Mouse (Mus musculus): ENCODE measurements at regions not wholly inside any gene's neighbourhood (a gene's known extent, or its start where the extent isn't known, plus 50 kb on each side); places are given as distances from the start of the nearest gene placed in this dataset.

GRCm38 (mm10) chr1:151126756-151127155 lies 55.6 kb upstream of the Gm47985 start:
- TF ChIP-seq CTCF (conservative IDR thresholded peaks at IDR 0.05; ENCODE audit: insufficient read depth, insufficient read length, low read depth, low read length) (no peak), POLR2A (IDR thresholded peaks at IDR 0.05; ENCODE audit: low read depth, low read length) (no peak)

Data from kidney, adult 2 months (tissue).